Mouse (Mus musculus) olfactory bulb, adult 2 months (tissue): ENCODE data around the gene Cryge. TPM values are rescaled to one million over a fixed set of nuclear protein-coding genes. Genes with fewer than 3 reads are reported as not detected.

ENCODE experiments used
- H3K27ac ChIP-seq: fragments of 200-500 bp; 2 replicates; pipeline ENCODE4 v1.5.1; 2012; ENCODE audit warnings: low read depth, low read length; ENCODE audit not compliant: insufficient read depth
- H3K4me1 ChIP-seq: fragments of 200-500 bp; 2 replicates; pipeline ENCODE4 v1.6.1; 2012; ENCODE audit warnings: low read length; ENCODE audit not compliant: control insufficient read depth, insufficient read depth
- H3K4me3 ChIP-seq: fragments of 200-500 bp; 2 replicates; pipeline ENCODE4 v1.5.1; 2012; ENCODE audit warnings: mild to moderate bottlenecking, low read depth, low read length, moderate library complexity; ENCODE audit not compliant: insufficient read depth
- CTCF ChIP-seq: fragments of 200-500 bp; IDR thresholded peaks from 2 replicates; pipeline ENCODE4 v1.5.1; 2012; ENCODE audit warnings: low read depth, mild to moderate bottlenecking, low read length, moderate library complexity; ENCODE audit not compliant: insufficient read depth
- POLR2A ChIP-seq: fragments of 200-500 bp; IDR thresholded peaks from 2 replicates; pipeline ENCODE4 v1.6.1; 2012; ENCODE audit warnings: mild to moderate bottlenecking, low read depth, low read length, moderate library complexity; ENCODE audit not compliant: insufficient read depth
- WGBS: fragments of 180-500 bp; shearing (Covaris S2); methylation state at CpG from one replicate; pipeline ENCODE4 v1.1.7; 2018; 5-methylcytosine and 5-hydroxymethylcytosine counted together
- polyA plus RNA-seq: library from polyadenylated mRNA; stranded (reverse); fragments of >200 nt; gene quantifications from 2 replicates; pipeline ENCODE4 v1.2.4, GENCODE M21; 2012; ENCODE audit warnings: low replicate concordance; ENCODE audit not compliant: missing spikeins, insufficient read depth, insufficient read length

Gene Cryge
- polyA plus RNA-seq, 1 experiment: not detected

DNA sequence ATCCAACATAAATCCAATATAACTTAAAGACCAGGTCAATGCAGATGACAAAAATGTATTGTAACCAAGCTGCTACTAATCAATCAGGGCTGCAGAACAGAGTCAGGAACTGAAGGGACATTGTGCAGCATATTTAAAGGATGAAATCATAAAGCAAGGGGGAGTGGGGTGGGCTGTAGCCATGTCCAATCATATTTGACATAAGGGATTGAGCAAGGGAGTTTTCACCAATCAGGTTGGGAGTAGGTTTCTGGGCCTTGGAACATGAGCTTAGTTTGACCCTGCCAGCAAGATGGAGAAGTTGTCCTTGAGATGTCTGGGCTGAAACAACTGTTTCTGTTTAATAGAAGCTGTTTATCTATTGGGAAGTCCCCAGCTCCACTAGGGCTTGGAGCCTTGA lies 18.3 kb downstream of the Cryge start, which contains the start of gene Akr1cl:
Gene Akr1cl, minus strand, starts transcription at position 119 of the 400 bp plus-strand sequence.
- Histone ChIP-seq H3K27ac (no peak within 1 kb of the TSS), H3K4me1 (no peaks in the 10 kb centered on the region), H3K4me3 (no peak within 1 kb of the TSS)
- TF ChIP-seq CTCF: no peak
- no peak for TF ChIP-seq POLR2A

DNA sequence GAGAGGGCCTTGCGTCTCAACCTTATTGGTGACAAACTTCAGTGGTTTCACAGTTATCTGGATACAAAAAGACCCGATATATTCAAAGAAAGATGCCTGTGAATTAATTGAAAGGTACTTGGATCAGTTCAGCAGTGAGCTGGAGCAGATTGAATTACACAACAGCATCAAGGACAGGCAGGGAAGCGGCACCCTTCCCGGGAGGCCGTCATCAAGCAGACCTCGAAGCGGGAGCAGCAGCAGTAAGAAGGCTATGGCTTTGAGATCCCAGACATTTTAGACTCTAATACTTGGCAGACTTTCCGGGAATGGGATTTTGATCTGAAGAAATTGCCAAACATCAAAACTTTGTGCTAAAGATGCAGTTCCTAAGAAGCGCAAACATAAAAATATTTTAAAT lies 22.7 kb downstream of the Cryge start:
- Histone ChIP-seq H3K4me3 (no peak overlapping the region), H3K4me1 (no peaks in the 10 kb centered on the region), H3K27ac (no peak overlapping the region)
- WGBS: 75% methylated on average over 9 of the region's 9 CpGs
- no peak for TF ChIP-seq POLR2A
- no peak for TF ChIP-seq CTCF

DNA sequence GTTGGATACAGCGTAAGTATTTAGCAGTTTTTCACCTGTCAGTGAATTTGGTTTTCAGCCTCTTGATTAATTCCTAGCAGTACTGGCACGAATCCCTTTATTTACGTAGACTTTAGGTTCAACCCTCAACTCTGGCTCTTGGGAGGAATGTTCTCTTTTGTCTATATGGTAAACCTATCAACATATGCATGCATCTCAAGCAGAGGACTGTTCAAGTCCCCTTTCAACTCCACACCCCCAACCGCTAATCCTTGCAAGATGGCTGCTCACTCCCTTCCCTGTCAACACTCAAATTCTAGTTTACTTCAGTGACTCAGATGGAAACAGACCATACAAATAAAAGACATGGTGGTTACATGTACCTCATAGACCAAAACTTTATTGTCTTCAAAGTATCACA lies 38.2 kb downstream of the Cryge start:
- TF ChIP-seq POLR2A (no peak), CTCF (no peak)
- Histone ChIP-seq H3K4me3 (no peak overlapping the region), H3K27ac (no peak overlapping the region), H3K4me1 (no peaks in the 10 kb centered on the region)
- WGBS: 89% methylated on average over 4 of the region's 4 CpGs

DNA sequence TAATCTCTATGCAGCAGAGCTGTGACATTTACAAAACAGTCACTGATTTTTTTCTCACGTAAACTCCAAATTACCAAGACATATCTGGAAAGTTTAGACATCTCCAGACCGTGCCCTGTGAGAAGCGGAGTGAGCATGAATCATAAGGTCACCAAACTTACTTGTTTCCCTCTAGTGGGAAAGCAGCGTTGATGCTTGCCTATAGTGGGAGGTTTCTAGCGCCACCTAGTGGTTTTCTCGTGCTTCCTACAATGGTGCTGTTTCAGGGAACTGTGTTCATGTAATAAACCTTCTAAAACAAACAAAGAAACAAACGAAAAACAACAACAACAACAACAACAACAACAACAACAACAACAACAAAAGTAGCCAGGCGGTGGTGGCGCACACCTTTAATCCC lies 40.8 kb downstream of the Cryge start:
- no peak for TF ChIP-seq POLR2A
- TF ChIP-seq CTCF: no peak
- WGBS: 9% methylated on average over 9 of the region's 9 CpGs

DNA sequence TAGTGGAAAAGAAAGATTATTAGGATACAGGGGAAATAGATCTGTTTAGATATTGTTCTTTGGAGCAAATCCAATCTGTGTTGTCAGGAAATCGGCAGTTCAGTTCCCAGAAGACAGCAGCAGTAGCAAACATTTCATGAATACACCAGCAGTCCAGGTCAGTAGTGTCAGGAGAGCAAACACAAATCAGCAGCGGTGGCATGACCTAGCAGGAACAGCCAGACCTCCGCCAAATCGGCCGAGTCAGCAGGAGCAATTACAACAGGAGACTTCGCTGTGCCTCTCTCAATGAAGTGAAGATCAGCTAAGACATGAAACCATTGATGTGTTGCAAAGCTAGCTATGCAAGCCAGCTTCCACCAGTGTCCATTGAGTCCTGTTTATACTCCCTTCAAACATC lies 45.4 kb downstream of the Cryge start:
- whole genome bisulfite sequencing: 93% methylated on average over 6 of the region's 6 CpGs
- TF ChIP-seq POLR2A: no peak
- no peak for TF ChIP-seq CTCF
- no peaks in the 10 kb centered on the region; the same call in 1 of the 2 replicates for H3K4me1 ChIP-seq
- H3K4me3 ChIP-seq: no peak overlapping the region
- no peak overlapping the region for H3K27ac ChIP-seq

More for the DNA sequence above, 40.8 kb downstream of the Cryge start:
- Histone ChIP-seq H3K27ac (no peak overlapping the region), H3K4me3 (no peak overlapping the region), H3K4me1 (no peaks in the 10 kb centered on the region)

DNA sequence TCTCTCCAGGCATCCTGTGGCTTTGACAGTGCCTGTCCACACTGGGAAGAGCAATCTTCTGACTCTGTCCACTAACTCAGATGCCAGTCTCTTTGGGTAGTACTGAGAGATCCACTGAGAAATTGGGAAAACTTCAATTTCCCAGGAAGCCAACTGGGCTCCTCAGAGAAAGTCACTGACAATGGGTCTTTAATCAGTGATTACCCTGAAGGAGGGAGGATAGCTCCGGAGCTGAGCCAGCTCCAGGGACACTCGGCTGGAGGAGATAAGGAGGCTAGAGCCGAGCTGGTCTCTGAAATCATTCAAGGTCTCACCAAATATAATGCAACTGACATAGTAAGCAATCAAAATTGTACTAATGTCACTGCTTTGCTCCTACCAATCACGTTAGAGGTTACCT lies 46.4 kb downstream of the Cryge start:
- Histone ChIP-seq H3K4me1 (no peaks in the 10 kb centered on the region; the same call in 1 of the 2 replicates), H3K4me3 (no peak overlapping the region), H3K27ac (no peak overlapping the region)
- TF ChIP-seq CTCF (no peak), POLR2A (no peak)
- WGBS: 86% methylated on average over 4 of the region's 4 CpGs

Other genes with a start within 250 kb of the Cryge start
- not detected in 2 replicates for gene Plekhm3, start 94.3 kb downstream of the Cryge start, polyA plus RNA-seq
- gene Akr1cl, start 18.4 kb downstream of the Cryge start, polyA plus RNA-seq: not detected in 2 replicates
- not detected in 2 replicates for gene Crygd, start 12.3 kb upstream of the Cryge start, polyA plus RNA-seq
- gene Crygc, start 22.5 kb upstream of the Cryge start, polyA plus RNA-seq: not detected in 2 replicates
- gene Crygb, start 31.1 kb upstream of the Cryge start, polyA plus RNA-seq: not detected in 2 replicates
- not detected in 2 replicates for gene Cryga, start 52.2 kb upstream of the Cryge start, polyA plus RNA-seq
- gene Gm28845, start 68.4 kb upstream of the Cryge start, polyA plus RNA-seq: not detected in 2 replicates
- gene D630023F18Rik, start 72.1 kb upstream of the Cryge start, polyA plus RNA-seq: not detected in 2 replicates
- not detected in 2 replicates for gene Idh1, start 135.4 kb upstream of the Cryge start, polyA plus RNA-seq
- gene Pikfyve, start 135.5 kb upstream of the Cryge start, polyA plus RNA-seq: not detected in 2 replicates
- gene Pth2r, start 230.9 kb upstream of the Cryge start, polyA plus RNA-seq: not detected in 2 replicates